In the genomic region with DNA sequence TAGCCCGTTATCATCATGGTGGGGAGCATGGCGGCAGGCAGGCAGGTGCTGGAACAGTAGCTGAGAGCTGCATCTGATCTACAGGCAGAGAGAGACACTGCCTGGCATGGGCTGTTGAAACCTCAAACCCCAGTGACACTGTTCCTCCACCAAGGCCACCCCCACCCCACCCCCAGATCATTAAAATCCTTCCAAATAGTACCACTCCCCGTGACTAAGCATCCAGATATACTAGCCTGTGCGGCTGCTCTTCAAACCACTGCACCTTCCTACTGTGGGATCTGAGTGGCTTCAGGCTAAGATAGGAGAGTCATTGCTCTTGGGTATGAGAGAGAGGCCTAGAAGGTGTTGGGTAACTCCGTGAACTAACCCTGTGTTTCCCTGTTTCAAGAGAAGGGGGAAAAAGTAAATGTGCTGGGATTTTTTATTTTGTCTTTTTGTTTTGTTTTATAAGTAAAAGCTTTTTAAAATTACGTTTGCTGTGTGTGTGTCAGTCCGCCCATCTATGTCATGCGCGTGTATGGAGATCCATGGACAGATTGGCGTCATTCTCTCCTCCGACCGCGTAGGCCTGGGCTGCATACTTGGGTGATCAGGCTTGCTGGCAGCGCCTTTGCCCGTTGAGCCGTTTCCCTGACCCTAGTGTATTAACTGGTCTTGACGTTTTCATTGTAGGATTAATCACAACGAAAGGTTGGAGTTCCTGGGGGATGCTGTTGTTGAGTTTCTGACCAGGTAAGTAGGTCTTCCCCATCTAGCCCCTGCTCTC, we compare ENCODE assay signal across 22 mouse cellular contexts.
DNase-seq lines count a peak whose midpoint lies in the region; ATAC-seq and TF ChIP-seq lines count a peak whose summit lies in the region.
"Had no signal": no experiment of that assay in that cellular context is flagged by ENCODE, and none has a peak within 500 bp of the region (broad histone marks: within the 10 kb centered on the region; RNA-seq: fewer than 3 reads in every experiment).

No protein-coding gene starts in this region.

- no peak overlapping the region for H3K27ac ChIP-seq in forebrain, embryonic 16.5 days (ENCODE audit: low read length)
- H3K27ac ChIP-seq in forebrain, postnatal 0 days (ENCODE audit: low read depth, low read length) = no peak overlapping the region
- H3K27ac ChIP-seq in midbrain, embryonic 15.5 days = peak overlapping the region; percentile 31
- no peak overlapping the region for H3K27ac ChIP-seq in midbrain, postnatal 0 days (ENCODE audit: low read depth, low read length)
- no peak overlapping the region for H3K27ac ChIP-seq in stomach, postnatal 0 days (replicated peaks)
- H3K27ac ChIP-seq: embryonic facial prominence, embryonic 12.5 days; heart, embryonic 13.5 days; hindbrain, embryonic 12.5 days had no signal

- no peaks in the 10 kb centered on the region for H3K9me3 ChIP-seq in forebrain, embryonic 16.5 days (ENCODE audit: control insufficient read depth, low read length)
- no peaks in the 10 kb centered on the region for H3K9me3 ChIP-seq in forebrain, postnatal 0 days (ENCODE audit: low read length)
- H3K9me3 ChIP-seq in midbrain, embryonic 15.5 days = no peaks in the 10 kb centered on the region
- H3K9me3 ChIP-seq in midbrain, postnatal 0 days (ENCODE audit: low read length) = no peaks in the 10 kb centered on the region
- H3K9me3 ChIP-seq in stomach, postnatal 0 days (ENCODE audit: control insufficient read depth, low read length) = no peaks in the 10 kb centered on the region
- H3K9me3 ChIP-seq: embryonic facial prominence, embryonic 12.5 days; heart, embryonic 13.5 days; hindbrain, embryonic 12.5 days had no signal

- TF ChIP-seq EP300 in stomach, postnatal 0 days (optimal IDR thresholded peaks at IDR 0.05) = no peak

- no peaks in the 10 kb centered on the region for H3K27me3 ChIP-seq in forebrain, embryonic 16.5 days (replicated peaks; ENCODE audit: control insufficient read depth, insufficient read depth, low read length)
- no peaks in the 10 kb centered on the region for H3K27me3 ChIP-seq in forebrain, postnatal 0 days (ENCODE audit: insufficient read depth, low read length)
- H3K27me3 ChIP-seq in midbrain, embryonic 15.5 days (replicated peaks) = no peaks in the 10 kb centered on the region
- H3K27me3 ChIP-seq in midbrain, postnatal 0 days (ENCODE audit: insufficient read depth, low read length) = no peaks in the 10 kb centered on the region
- no peaks in the 10 kb centered on the region for H3K27me3 ChIP-seq in stomach, postnatal 0 days (ENCODE audit: control insufficient read depth, insufficient read depth, low read length)
- H3K27me3 ChIP-seq: CH12.LX; embryonic facial prominence, embryonic 12.5 days; heart, embryonic 13.5 days; hindbrain, embryonic 12.5 days had no signal

- ATAC-seq in forebrain, embryonic 16.5 days = peak; percentile 14; the same call in 1 of the 2 replicates
- ATAC-seq in forebrain, postnatal 0 days = no peak
- ATAC-seq in midbrain, embryonic 15.5 days (replicated peaks) = peak; percentile 70
- no peak; the same call in 1 of the 2 replicates for ATAC-seq in midbrain, postnatal 0 days (ENCODE audit: low FRiP score)
- ATAC-seq in common myeloid progenitor, adult 5-6 weeks (replicated peaks; ENCODE audit: low read depth, poor library complexity, severe bottlenecking) = peak; percentile 42; the same call in 1 of the 2 replicates
- ATAC-seq in stomach, postnatal 0 days (ENCODE audit: low FRiP score, low TSS enrichment) = no peak
- ATAC-seq: activated CD4-positive, CD25-positive, alpha-beta regulatory T cell, adult 4 months; forebrain, embryonic 14.5 days; hindbrain, embryonic 16.5 days; inflammation-experienced regulatory T-cells, adult 6 months; intestine, postnatal 0 days had no signal

- no peak overlapping the region for H3K4me2 ChIP-seq in forebrain, embryonic 16.5 days (ENCODE audit: low read length)
- no peak overlapping the region for H3K4me2 ChIP-seq in forebrain, postnatal 0 days (ENCODE audit: low read depth)
- no peak overlapping the region for H3K4me2 ChIP-seq in midbrain, embryonic 15.5 days
- no peak overlapping the region for H3K4me2 ChIP-seq in midbrain, postnatal 0 days (ENCODE audit: low read depth, low read length, poor library complexity, severe bottlenecking)
- H3K4me2 ChIP-seq in stomach, postnatal 0 days (replicated peaks; ENCODE audit: low read depth) = no peak overlapping the region
- H3K4me2 ChIP-seq: embryonic facial prominence, embryonic 12.5 days; heart, embryonic 13.5 days; hindbrain, embryonic 12.5 days had no signal

- H3K36me3 ChIP-seq in forebrain, embryonic 16.5 days (ENCODE audit: control insufficient read depth, insufficient read depth) = peaks cover 28% of the 10 kb centered on the region
- H3K36me3 ChIP-seq in forebrain, postnatal 0 days (ENCODE audit: insufficient read depth) = peaks cover 59% of the 10 kb centered on the region
- H3K36me3 ChIP-seq in midbrain, embryonic 15.5 days (replicated peaks) = peaks cover 33% of the 10 kb centered on the region
- H3K36me3 ChIP-seq in midbrain, postnatal 0 days (ENCODE audit: insufficient read depth, low read length) = peaks cover 21% of the 10 kb centered on the region
- H3K36me3 ChIP-seq in stomach, postnatal 0 days (ENCODE audit: control insufficient read depth, insufficient read depth, low read length) = peaks cover 17% of the 10 kb centered on the region

- TF ChIP-seq CTCF in forebrain, postnatal 0 days (IDR thresholded peaks at IDR 0.05; ENCODE audit: low read depth) = no peak
- TF ChIP-seq CTCF in midbrain, postnatal 0 days (IDR thresholded peaks at IDR 0.05) = no peak
- TF ChIP-seq CTCF in stomach, postnatal 0 days (IDR thresholded peaks at IDR 0.05; ENCODE audit: low read depth) = no peak

- no peaks in the 10 kb centered on the region for H3K4me1 ChIP-seq in forebrain, embryonic 16.5 days (replicated peaks; ENCODE audit: control insufficient read depth, insufficient read depth, low read length)
- no peaks in the 10 kb centered on the region for H3K4me1 ChIP-seq in forebrain, postnatal 0 days (ENCODE audit: insufficient read depth)
- H3K4me1 ChIP-seq in midbrain, embryonic 15.5 days = no peaks in the 10 kb centered on the region
- H3K4me1 ChIP-seq in midbrain, postnatal 0 days (ENCODE audit: insufficient read depth, low read length) = no peaks in the 10 kb centered on the region
- no peaks in the 10 kb centered on the region for H3K4me1 ChIP-seq in stomach, postnatal 0 days (replicated peaks; ENCODE audit: control insufficient read depth, insufficient read depth)
- H3K4me1 ChIP-seq: embryonic facial prominence, embryonic 12.5 days; heart, embryonic 13.5 days; hindbrain, embryonic 12.5 days had no signal

- no peak overlapping the region for H3K4me3 ChIP-seq in forebrain, embryonic 16.5 days (replicated peaks; ENCODE audit: low read length)
- no peak overlapping the region for H3K4me3 ChIP-seq in forebrain, postnatal 0 days (ENCODE audit: low read depth, low read length)
- H3K4me3 ChIP-seq in midbrain, embryonic 15.5 days = no peak overlapping the region
- no peak overlapping the region for H3K4me3 ChIP-seq in midbrain, postnatal 0 days (ENCODE audit: low read depth, low read length)
- H3K4me3 ChIP-seq in stomach, postnatal 0 days (ENCODE audit: low read depth, low read length) = no peak overlapping the region
- H3K4me3 ChIP-seq: embryonic facial prominence, embryonic 12.5 days; heart, embryonic 13.5 days; hindbrain, embryonic 12.5 days had no signal

- WGBS in forebrain, embryonic 16.5 days = 92% methylated on average over 18 of the region's 18 CpGs
- WGBS in forebrain, postnatal 0 days = 89% methylated on average over 18 of the region's 18 CpGs
- WGBS in midbrain, embryonic 15.5 days = 87% methylated on average over 18 of the region's 18 CpGs
- WGBS in midbrain, postnatal 0 days = 84% methylated on average over 18 of the region's 18 CpGs
- WGBS in stomach, postnatal 0 days = 92% methylated on average over 18 of the region's 18 CpGs

- DNase-seq in forebrain, postnatal 0 days = no peak
- DNase-seq in midbrain, postnatal 0 days (ENCODE audit: low spot score) = no peak
- no peak for DNase-seq in lung, adult 18-20 months
- no peak for DNase-seq in stomach, postnatal 0 days (ENCODE audit: low spot score)
- DNase-seq: adrenal gland, postnatal 36 days; cerebellum, adult 11 months; cerebellum, adult 8-10 months; cerebellum, postnatal 14 days; gastrocnemius, postnatal 14 days; heart, postnatal 36 days had no signal

- H3K9ac ChIP-seq in forebrain, embryonic 16.5 days (replicated peaks; ENCODE audit: low read depth, low read length) = no peak overlapping the region
- H3K9ac ChIP-seq in forebrain, postnatal 0 days = no peak overlapping the region
- no peak overlapping the region for H3K9ac ChIP-seq in midbrain, embryonic 15.5 days
- no peak overlapping the region for H3K9ac ChIP-seq in midbrain, postnatal 0 days (replicated peaks; ENCODE audit: low read length, poor library complexity, severe bottlenecking)
- H3K9ac ChIP-seq in stomach, postnatal 0 days (ENCODE audit: low read length) = no peak overlapping the region
- H3K9ac ChIP-seq: embryonic facial prominence, embryonic 12.5 days; heart, embryonic 13.5 days; hindbrain, embryonic 12.5 days had no signal

Comparison
In these comparisons a context has a peak if more than half of its experiments do, and no peak if none do; other contexts are left out.
1. ATAC-seq: peak in forebrain, embryonic 16.5 days (single experiment), midbrain, embryonic 15.5 days (single experiment) and common myeloid progenitor, adult 5-6 weeks (single experiment); none in forebrain, postnatal 0 days (single experiment), midbrain, postnatal 0 days (single experiment) and stomach, postnatal 0 days (single experiment).